Mouse (Mus musculus): ENCODE measurements around the gene Col9a1. TPM values are rescaled to one million over a fixed set of nuclear protein-coding genes. Genes with fewer than 3 reads are reported as not detected.
A peak's percentile ranks its signal among the peaks of the same experiment; 100 is the strongest.

The Col9a1 gene
- polyA plus RNA-seq, 1 experiment from 2014 or later = 7.7 TPM

- H3K4me1 ChIP-seq (ENCODE audit: insufficient read depth) = no peaks in the 10 kb centered on the region
- TF ChIP-seq CTCF (IDR thresholded peaks at IDR 0.05; ENCODE audit: low read depth) = no peak
- H3K27ac ChIP-seq (ENCODE audit: low read depth) = no peak overlapping the region
- H3K4me3 ChIP-seq (ENCODE audit: low read depth, low read length) = no peak overlapping the region
- WGBS = 92% methylated on average over 5 of the region's 5 CpGs
- DNase-seq = no peak
- no peaks in the 10 kb centered on the region for H3K27me3 ChIP-seq (ENCODE audit: insufficient read depth, low read length)
- H3K36me3 ChIP-seq (ENCODE audit: insufficient read depth) = no peaks in the 10 kb centered on the region
- H3K9ac ChIP-seq = no peak overlapping the region
- H3K4me2 ChIP-seq = no peak overlapping the region
- peaks cover 3% of the 10 kb centered on the region; the same call in 1 of the 2 replicates for H3K9me3 ChIP-seq (ENCODE audit: low read depth, low read length)
- ATAC-seq (ENCODE audit: insufficient read depth) = no peak
Measured at GRCm38 (mm10) chr1:24157751-24158150, 19.7 kb upstream of the Col9a1 start.

- Histone ChIP-seq H3K4me3 (ENCODE audit: low read depth, low read length) (no peak overlapping the region), H3K27me3 (ENCODE audit: insufficient read depth, low read length) (no peaks in the 10 kb centered on the region), H3K4me2 (no peak overlapping the region), H3K27ac (ENCODE audit: low read depth) (no peak overlapping the region), H3K9me3 (ENCODE audit: low read depth, low read length) (no peaks in the 10 kb centered on the region), H3K4me1 (ENCODE audit: insufficient read depth) (no peaks in the 10 kb centered on the region), H3K36me3 (ENCODE audit: insufficient read depth) (no peaks in the 10 kb centered on the region), H3K9ac (no peak overlapping the region)
- ATAC-seq (ENCODE audit: insufficient read depth) (no peak), DNase-seq (no peak)
- TF ChIP-seq CTCF (IDR thresholded peaks at IDR 0.05; ENCODE audit: low read depth) = no peak
- 40% methylated on average over 6 of the region's 6 CpGs for WGBS
Measured at GRCm38 (mm10) chr1:24169410-24169809, 8.0 kb upstream of the Col9a1 start.

GRCm38 (mm10) chr1:24171205-24171866 is 6.1 kb upstream of the Col9a1 start:
- no peaks in the 10 kb centered on the region for H3K36me3 ChIP-seq (ENCODE audit: insufficient read depth)
- no peaks in the 10 kb centered on the region for H3K27me3 ChIP-seq (ENCODE audit: insufficient read depth, low read length)
- no peak overlapping the region for H3K27ac ChIP-seq (ENCODE audit: low read depth)
- H3K4me3 ChIP-seq (ENCODE audit: low read depth, low read length) = no peak overlapping the region
- H3K4me2 ChIP-seq = no peak overlapping the region
- no peaks in the 10 kb centered on the region for H3K9me3 ChIP-seq (ENCODE audit: low read depth, low read length)
- WGBS = 1% methylated on average over 4 of the region's 4 CpGs
- no peak for ATAC-seq (ENCODE audit: insufficient read depth)
- TF ChIP-seq CTCF (IDR thresholded peaks at IDR 0.05; ENCODE audit: low read depth) = peak; percentile 80
- no peak overlapping the region for H3K9ac ChIP-seq
- peak; percentile 86 for DNase-seq
- no peaks in the 10 kb centered on the region for H3K4me1 ChIP-seq (ENCODE audit: insufficient read depth)

- H3K9ac ChIP-seq = no peak overlapping the region
- H3K9me3 ChIP-seq (ENCODE audit: low read depth, low read length) = no peaks in the 10 kb centered on the region
- H3K27ac ChIP-seq (ENCODE audit: low read depth) = no peak overlapping the region
- no peak overlapping the region for H3K4me3 ChIP-seq (ENCODE audit: low read depth, low read length)
- H3K4me2 ChIP-seq = no peak overlapping the region
- ATAC-seq (ENCODE audit: insufficient read depth) = no peak
- no peaks in the 10 kb centered on the region for H3K36me3 ChIP-seq (ENCODE audit: insufficient read depth)
- WGBS = 53% methylated on average over 1 of the region's 1 CpGs
- no peaks in the 10 kb centered on the region for H3K4me1 ChIP-seq (ENCODE audit: insufficient read depth)
- H3K27me3 ChIP-seq (ENCODE audit: insufficient read depth, low read length) = no peaks in the 10 kb centered on the region
- TF ChIP-seq CTCF (IDR thresholded peaks at IDR 0.05; ENCODE audit: low read depth) = no peak
- DNase-seq = no peak
Measured at GRCm38 (mm10) chr1:24171898-24172297, 5.5 kb upstream of the Col9a1 start.

GRCm38 (mm10) chr1:24172656-24173055 is 4.8 kb upstream of the Col9a1 start:
- 39% methylated on average over 3 of the region's 3 CpGs for WGBS
- no peaks in the 10 kb centered on the region for H3K27me3 ChIP-seq (ENCODE audit: insufficient read depth, low read length)
- no peak for TF ChIP-seq CTCF (IDR thresholded peaks at IDR 0.05; ENCODE audit: low read depth)
- no peak overlapping the region for H3K4me2 ChIP-seq
- ATAC-seq (ENCODE audit: insufficient read depth) (peak; percentile 31; the same call in 1 of the 2 replicates), DNase-seq (peak; percentile 54)
- H3K9ac ChIP-seq = no peak overlapping the region
- no peak overlapping the region for H3K27ac ChIP-seq (ENCODE audit: low read depth)
- H3K36me3 ChIP-seq (ENCODE audit: insufficient read depth) = no peaks in the 10 kb centered on the region
- no peaks in the 10 kb centered on the region for H3K9me3 ChIP-seq (ENCODE audit: low read depth, low read length)
- no peak overlapping the region for H3K4me3 ChIP-seq (ENCODE audit: low read depth, low read length)
- H3K4me1 ChIP-seq (ENCODE audit: insufficient read depth) = no peaks in the 10 kb centered on the region

- DNase-seq (peak; percentile 39), ATAC-seq (ENCODE audit: insufficient read depth) (no peak)
- 58% methylated on average over 3 of the region's 3 CpGs for WGBS
- Histone ChIP-seq H3K27ac (ENCODE audit: low read depth) (no peak overlapping the region), H3K4me3 (ENCODE audit: low read depth, low read length) (no peak overlapping the region), H3K27me3 (ENCODE audit: insufficient read depth, low read length) (no peaks in the 10 kb centered on the region), H3K9ac (no peak overlapping the region), H3K4me2 (no peak overlapping the region), H3K9me3 (ENCODE audit: low read depth, low read length) (no peaks in the 10 kb centered on the region), H3K36me3 (ENCODE audit: insufficient read depth) (no peaks in the 10 kb centered on the region), H3K4me1 (ENCODE audit: insufficient read depth) (no peaks in the 10 kb centered on the region)
- TF ChIP-seq CTCF (IDR thresholded peaks at IDR 0.05; ENCODE audit: low read depth) = no peak
Measured at GRCm38 (mm10) chr1:24175761-24176160, 1.6 kb upstream of the Col9a1 start.

GRCm38 (mm10) chr1:24179856-24180255 is 2.4 kb downstream of the Col9a1 start:
- 57% methylated on average over 2 of the region's 2 CpGs for WGBS
- H3K4me2 ChIP-seq = no peak overlapping the region

More at GRCm38 (mm10) chr1:24179856-24180255, 2.4 kb downstream of the Col9a1 start:
- Histone ChIP-seq H3K27ac (ENCODE audit: low read depth) (no peak overlapping the region), H3K4me3 (ENCODE audit: low read depth, low read length) (no peak overlapping the region), H3K9me3 (ENCODE audit: low read depth, low read length) (no peaks in the 10 kb centered on the region), H3K4me1 (ENCODE audit: insufficient read depth) (no peaks in the 10 kb centered on the region), H3K27me3 (ENCODE audit: insufficient read depth, low read length) (no peaks in the 10 kb centered on the region), H3K36me3 (ENCODE audit: insufficient read depth) (no peaks in the 10 kb centered on the region), H3K9ac (no peak overlapping the region)
- ATAC-seq (ENCODE audit: insufficient read depth) = no peak
- DNase-seq = peak; percentile 82
- no peak for TF ChIP-seq CTCF (IDR thresholded peaks at IDR 0.05; ENCODE audit: low read depth)

Data from lung, embryonic 14.5 days (tissue).